Comparison of ENCODE assay signal across 15 mouse cellular contexts in genomic region chr8:13149287-13149686, GRCm38 (mm10). TPM values are rescaled to one million over a fixed set of nuclear protein-coding genes. Genes with fewer than 3 reads are reported as not detected.
A peak's percentile ranks its signal among the peaks of the same experiment; 100 is the strongest.
DNase-seq lines count a peak whose midpoint lies in the region; ATAC-seq and TF ChIP-seq lines count a peak whose summit lies in the region.
"Had no signal": no experiment of that assay in that cellular context is flagged by ENCODE, and none has a peak within 500 bp of the region (broad histone marks: within the 10 kb centered on the region; RNA-seq: fewer than 3 reads in every experiment).

No protein-coding gene starts in this region.

- H3K27me3 ChIP-seq in intestine, postnatal 0 days (replicated peaks; ENCODE audit: control insufficient read depth, insufficient read depth, low read length): no peaks in the 10 kb centered on the region
- H3K27me3 ChIP-seq in intestine, embryonic 15.5 days (replicated peaks): no peaks in the 10 kb centered on the region
- H3K27me3 ChIP-seq in E14TG2a.4 (ENCODE audit: insufficient read depth, low read length): no peaks in the 10 kb centered on the region
- H3K27me3 ChIP-seq: lung, embryonic 15.5 days had no signal

- H3K9me3 ChIP-seq in intestine, postnatal 0 days (ENCODE audit: control insufficient read depth): no peaks in the 10 kb centered on the region
- H3K9me3 ChIP-seq in intestine, embryonic 15.5 days: no peaks in the 10 kb centered on the region
- H3K9me3 ChIP-seq in E14TG2a.4 (ENCODE audit: low read length): no peaks in the 10 kb centered on the region
- H3K9me3 ChIP-seq: embryonic facial prominence, embryonic 10.5 days; hindbrain, embryonic 10.5 days; lung, embryonic 15.5 days had no signal

- no peaks in the 10 kb centered on the region for H3K4me1 ChIP-seq in intestine, postnatal 0 days (replicated peaks; ENCODE audit: control insufficient read depth, insufficient read depth, low read length)
- H3K4me1 ChIP-seq in intestine, embryonic 15.5 days (replicated peaks): no peaks in the 10 kb centered on the region
- H3K4me1 ChIP-seq in lung, adult 2 months (ENCODE audit: control insufficient read depth, insufficient read depth, low read length): no peaks in the 10 kb centered on the region
- peaks cover 6% of the 10 kb centered on the region for H3K4me1 ChIP-seq in E14TG2a.4 (replicated peaks; ENCODE audit: low read depth, low read length)
- H3K4me1 ChIP-seq: embryonic facial prominence, embryonic 10.5 days; hindbrain, embryonic 10.5 days; lung, embryonic 15.5 days had no signal

- H3K36me3 ChIP-seq in intestine, postnatal 0 days (ENCODE audit: control insufficient read depth, insufficient read depth): peaks cover 50% of the 10 kb centered on the region
- peaks cover 13% of the 10 kb centered on the region for H3K36me3 ChIP-seq in intestine, embryonic 15.5 days
- H3K36me3 ChIP-seq in E14TG2a.4 (ENCODE audit: insufficient read depth, low read length): peaks cover 40% of the 10 kb centered on the region

- DNase-seq in lung, adult 2 months: no peak
- no peak for DNase-seq in lung, postnatal 10 days
- DNase-seq in R1 (ENCODE audit: low read depth, low spot score): peak; percentile 35
- no peak for DNase-seq in right cerebral cortex, postnatal 4 days
- DNase-seq: cerebellum, adult 8-10 months; gastrocnemius, postnatal 36 days; kidney, adult 9 months; midbrain, embryonic 14.5 days; right cerebral cortex, postnatal 25 days had no signal

- TF ChIP-seq POLR2A in lung, adult 2 months (IDR thresholded peaks at IDR 0.05; ENCODE audit: borderline replicate concordance, extremely low read depth, low read depth, low read length): no peak

- no peak overlapping the region for H3K9ac ChIP-seq in intestine, postnatal 0 days (ENCODE audit: low read depth, low read length)
- no peak overlapping the region for H3K9ac ChIP-seq in intestine, embryonic 15.5 days
- H3K9ac ChIP-seq: lung, embryonic 15.5 days had no signal

- H3K4me2 ChIP-seq in intestine, postnatal 0 days (replicated peaks; ENCODE audit: low read depth): no peak overlapping the region
- no peak overlapping the region for H3K4me2 ChIP-seq in intestine, embryonic 15.5 days (replicated peaks)
- H3K4me2 ChIP-seq: lung, embryonic 15.5 days had no signal

- no peak for ATAC-seq in intestine, postnatal 0 days
- ATAC-seq in intestine, embryonic 15.5 days: no peak

- WGBS in intestine, postnatal 0 days: 100% methylated on average over 2 of the region's 2 CpGs
- 93% methylated on average over 2 of the region's 2 CpGs for WGBS in intestine, embryonic 15.5 days
- 98% methylated on average over 2 of the region's 2 CpGs for WGBS in lung, adult 2 months

- H3K27ac ChIP-seq in intestine, postnatal 0 days (ENCODE audit: low read depth, low read length): no peak overlapping the region
- H3K27ac ChIP-seq in intestine, embryonic 15.5 days: no peak overlapping the region
- H3K27ac ChIP-seq: embryonic facial prominence, embryonic 10.5 days; hindbrain, embryonic 10.5 days; lung, embryonic 15.5 days had no signal

- no peak overlapping the region for H3K4me3 ChIP-seq in intestine, postnatal 0 days (ENCODE audit: low read depth, low read length)
- H3K4me3 ChIP-seq in intestine, embryonic 15.5 days (replicated peaks): no peak overlapping the region
- no peak overlapping the region for H3K4me3 ChIP-seq in lung, adult 2 months (replicated peaks; ENCODE audit: extremely low read depth, low read depth, low read length)
- no peak overlapping the region for H3K4me3 ChIP-seq in E14TG2a.4 (replicated peaks; ENCODE audit: low read length)
- H3K4me3 ChIP-seq: embryonic facial prominence, embryonic 10.5 days; hindbrain, embryonic 10.5 days; lung, embryonic 15.5 days had no signal

- peak; percentile 37; the same call in 1 of the 2 replicates for TF ChIP-seq CTCF in intestine, postnatal 0 days (IDR thresholded peaks at IDR 0.05; ENCODE audit: low read depth)
- TF ChIP-seq CTCF in lung, adult 2 months (IDR thresholded peaks at IDR 0.05; ENCODE audit: insufficient read depth, low read length): 0 out of 2 replicates have a peak, but pooled peaks have one; percentile 3
- peak; percentile 32 for TF ChIP-seq CTCF in E14TG2a.4 (conservative IDR thresholded peaks at IDR 0.05; ENCODE audit: low read length)

RNA-seq across cellular contexts. Expression of gene Lamp1, which starts 9.7 kb away (rescaled TPM):
- polyA plus RNA-seq in intestine, postnatal 0 days (2015; fragmentation: Nextera tagmentation; extraction: Ambion mirVana): 847 and 854 TPM in 2 replicates
- polyA plus RNA-seq in intestine, embryonic 15.5 days (2015; fragmentation: Nextera tagmentation; extraction: Ambion mirVana): 404 and 407 TPM in 2 replicates
- polyA plus RNA-seq in lung, adult 2 months (2012; rRNA removed): 602 and 729 TPM in 2 replicates

RNA-seq across cellular contexts. Expression of gene Cul4a, which starts 43.9 kb away (rescaled TPM):
- polyA plus RNA-seq in intestine, postnatal 0 days (2015; fragmentation: Nextera tagmentation; extraction: Ambion mirVana): 44.9 and 49.7 TPM in 2 replicates
- polyA plus RNA-seq in intestine, embryonic 15.5 days (2015; fragmentation: Nextera tagmentation; extraction: Ambion mirVana): 84.4 and 91.5 TPM in 2 replicates
- 37.3 and 41.4 TPM in 2 replicates for polyA plus RNA-seq in lung, adult 2 months (2012; rRNA removed)

RNA-seq across cellular contexts. Expression of gene Pcid2, which starts 44.0 kb away (rescaled TPM):
- 9.6 TPM in 2 replicates for polyA plus RNA-seq in intestine, postnatal 0 days (2015; fragmentation: Nextera tagmentation; extraction: Ambion mirVana)
- 32.0 and 36.7 TPM in 2 replicates for polyA plus RNA-seq in intestine, embryonic 15.5 days (2015; fragmentation: Nextera tagmentation; extraction: Ambion mirVana)
- 21.3 and 22.1 TPM in 2 replicates for polyA plus RNA-seq in lung, adult 2 months (2012; rRNA removed)

RNA-seq across cellular contexts. Expression of gene Grtp1, which starts 51.1 kb away (rescaled TPM):
- 110 and 113 TPM in 2 replicates for polyA plus RNA-seq in intestine, postnatal 0 days (2015; fragmentation: Nextera tagmentation; extraction: Ambion mirVana)
- 51.6 and 56.3 TPM in 2 replicates for polyA plus RNA-seq in intestine, embryonic 15.5 days (2015; fragmentation: Nextera tagmentation; extraction: Ambion mirVana)
- polyA plus RNA-seq in lung, adult 2 months (2012; rRNA removed): 19.0 and 21.4 TPM in 2 replicates
